Mouse (Mus musculus): Measurements from ENCODE around the gene Cmpk1. TPM values are rescaled to one million over a fixed set of nuclear protein-coding genes. Genes with fewer than 3 reads are reported as not detected.
"Not testable (repeated sequence)": the region's sequence is repeated elsewhere in the genome, so short reads cannot be mapped to it uniquely, and the experiment has no call there.

Cmpk1 gene
- polyA plus RNA-seq, 1 experiment from 2014 or later, result 168 TPM

DNA sequence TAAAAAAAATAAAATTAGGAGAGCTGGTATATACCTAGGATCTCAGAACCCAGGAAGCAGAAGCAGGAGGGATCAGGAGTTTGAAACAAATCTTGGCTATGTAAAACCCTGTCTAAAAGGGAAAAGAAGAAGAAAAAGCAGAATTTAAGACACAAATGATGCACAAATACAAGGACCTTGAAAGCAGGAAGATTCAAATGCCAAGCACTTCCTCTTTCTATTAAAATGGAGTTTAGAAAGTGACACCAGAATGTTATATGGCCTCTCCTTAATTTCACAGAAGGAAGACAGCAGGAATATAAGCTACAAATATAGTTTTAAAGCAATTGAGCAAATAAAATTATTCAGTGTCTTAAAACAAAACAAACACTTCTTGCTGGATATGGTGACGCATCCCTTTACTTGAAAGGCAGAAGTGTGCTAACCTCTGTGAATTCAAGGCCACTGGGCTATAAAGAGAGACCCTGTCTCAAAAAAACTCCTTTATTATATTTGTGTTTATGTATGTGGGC is 13.8 kb downstream of the Cmpk1 start:
- Histone ChIP-seq H3K9me3 (no peaks in the 10 kb centered on the region), H3K27ac (no peak overlapping the region), H3K4me2 (replicated peaks) (no peak overlapping the region), H3K4me1 (no peaks in the 10 kb centered on the region), H3K9ac (no peak overlapping the region), H3K36me3 (peaks cover 8% of the 10 kb centered on the region), H3K27me3 (replicated peaks) (no peaks in the 10 kb centered on the region), H3K4me3 (no peak overlapping the region)
- 94% methylated on average over 1 of the region's 1 CpGs for WGBS
- no peak for ATAC-seq (ENCODE audit: low FRiP score, low read depth)

DNA sequence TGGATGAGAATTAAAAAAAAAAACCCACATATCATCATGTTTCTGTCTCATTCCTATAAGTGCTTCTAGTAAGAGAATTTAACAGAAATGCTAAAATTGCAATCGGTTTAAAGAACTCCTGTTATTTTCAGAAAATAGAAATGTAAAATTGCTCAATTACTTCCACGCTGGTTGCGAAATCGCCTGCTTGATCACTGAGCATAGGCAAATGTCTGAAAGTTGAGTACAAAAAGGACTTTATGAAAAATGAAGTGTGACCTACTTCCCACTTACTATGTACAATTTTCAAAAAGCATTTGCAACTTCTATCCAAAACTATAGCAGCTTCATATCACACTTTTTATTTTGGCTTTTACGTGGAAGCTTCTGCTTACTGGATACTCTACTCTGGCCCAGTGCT is 16.3 kb downstream of the Cmpk1 start:
- Histone ChIP-seq H3K27ac (no peak overlapping the region), H3K4me2 (replicated peaks) (no peak overlapping the region), H3K9ac (no peak overlapping the region), H3K4me1 (no peaks in the 10 kb centered on the region), H3K36me3 (peaks cover 29% of the 10 kb centered on the region), H3K4me3 (no peak overlapping the region), H3K9me3 (no peaks in the 10 kb centered on the region), H3K27me3 (replicated peaks) (no peaks in the 10 kb centered on the region)
- WGBS, result 95% methylated on average over 5 of the region's 5 CpGs
- no peak for ATAC-seq (ENCODE audit: low FRiP score, low read depth)

DNA sequence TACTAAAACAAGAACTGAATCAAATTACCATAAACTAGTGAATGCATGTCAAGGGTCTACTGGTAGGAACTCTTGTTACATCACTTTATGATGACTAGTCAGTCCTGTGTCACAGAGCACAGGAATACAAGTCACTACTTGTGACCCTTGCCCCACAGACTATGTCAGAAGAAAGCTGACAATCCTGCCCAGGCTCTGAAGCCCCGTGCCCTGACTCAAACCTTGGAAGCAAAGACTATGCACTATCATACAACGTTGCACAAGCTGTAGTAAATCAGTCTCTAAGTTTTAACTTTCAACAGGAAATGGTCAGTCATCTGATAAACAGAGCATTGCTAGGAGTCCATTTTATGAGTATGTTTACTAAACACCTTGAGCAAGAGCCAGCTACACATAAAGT is 26.2 kb downstream of the Cmpk1 start:
- not testable (repeated sequence) for H3K27ac ChIP-seq
- 90% methylated on average over 2 of the region's 2 CpGs for whole genome bisulfite sequencing

DNA sequence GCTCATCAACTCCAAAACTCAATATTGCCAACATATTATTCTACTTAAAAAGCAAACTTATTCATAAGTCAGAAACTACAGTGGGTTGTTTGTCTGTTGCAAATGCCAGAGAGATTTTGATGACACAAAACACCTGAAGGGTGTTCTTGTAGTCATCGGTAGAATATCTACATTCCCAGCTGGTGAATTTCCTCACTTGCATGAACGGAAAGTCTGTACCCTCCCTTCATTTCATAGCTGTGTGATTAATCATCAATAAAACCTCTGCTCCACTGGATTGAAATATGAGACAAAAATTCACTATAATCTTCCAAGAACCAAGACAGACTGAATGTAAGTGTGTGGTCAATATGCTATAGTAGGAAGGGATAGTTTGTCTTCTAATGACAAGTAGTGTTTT is 27.5 kb downstream of the Cmpk1 start:
- no peak for ATAC-seq (ENCODE audit: low FRiP score, low read depth)
- no peaks in the 10 kb centered on the region for H3K4me1 ChIP-seq
- H3K9me3 ChIP-seq, result no peaks in the 10 kb centered on the region
- no peaks in the 10 kb centered on the region for H3K27me3 ChIP-seq (replicated peaks)
- H3K4me2 ChIP-seq (replicated peaks), result no peak overlapping the region
- peaks cover 17% of the 10 kb centered on the region for H3K36me3 ChIP-seq
- no peak overlapping the region for H3K27ac ChIP-seq
- no peak overlapping the region for H3K4me3 ChIP-seq
- WGBS, result 97% methylated on average over 2 of the region's 2 CpGs
- no peak overlapping the region for H3K9ac ChIP-seq

More for the DNA sequence above, 26.2 kb downstream of the Cmpk1 start:
- ATAC-seq (ENCODE audit: low FRiP score, low read depth); H3K9me3 ChIP-seq; H3K4me3 ChIP-seq; H3K4me2 ChIP-seq (replicated peaks); H3K27me3 ChIP-seq (replicated peaks); H3K4me1 ChIP-seq; H3K9ac ChIP-seq: not testable (repeated sequence)
- peaks cover 31% of the 10 kb centered on the region for H3K36me3 ChIP-seq

DNA sequence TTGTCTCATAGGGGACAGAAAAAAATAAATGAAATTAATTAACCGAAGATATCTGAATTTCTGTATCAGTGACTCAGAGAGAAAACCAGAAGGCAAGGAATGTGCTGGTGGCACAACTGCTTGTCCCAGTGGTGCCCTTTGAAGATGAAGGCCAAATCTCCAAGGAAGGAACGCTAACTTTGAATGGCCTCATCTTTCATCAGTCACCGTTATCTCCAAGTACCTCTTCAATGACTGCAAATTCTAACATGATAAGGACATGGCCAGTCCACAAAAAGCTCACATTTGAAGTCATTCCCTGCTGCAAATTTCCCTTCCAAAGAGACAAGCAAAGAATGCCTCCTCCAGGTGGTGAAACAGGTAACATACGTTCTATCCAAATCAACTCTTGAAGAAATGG is 28.3 kb downstream of the Cmpk1 start:
- no peaks in the 10 kb centered on the region for H3K4me1 ChIP-seq
- H3K4me3 ChIP-seq, result no peak overlapping the region
- H3K36me3 ChIP-seq, result peaks cover 15% of the 10 kb centered on the region
- no peaks in the 10 kb centered on the region for H3K27me3 ChIP-seq (replicated peaks)
- WGBS, result 94% methylated on average over 4 of the region's 4 CpGs
- H3K9ac ChIP-seq, result no peak overlapping the region
- no peak for ATAC-seq (ENCODE audit: low FRiP score, low read depth)
- no peaks in the 10 kb centered on the region for H3K9me3 ChIP-seq
- H3K27ac ChIP-seq, result no peak overlapping the region
- no peak overlapping the region for H3K4me2 ChIP-seq (replicated peaks)

DNA sequence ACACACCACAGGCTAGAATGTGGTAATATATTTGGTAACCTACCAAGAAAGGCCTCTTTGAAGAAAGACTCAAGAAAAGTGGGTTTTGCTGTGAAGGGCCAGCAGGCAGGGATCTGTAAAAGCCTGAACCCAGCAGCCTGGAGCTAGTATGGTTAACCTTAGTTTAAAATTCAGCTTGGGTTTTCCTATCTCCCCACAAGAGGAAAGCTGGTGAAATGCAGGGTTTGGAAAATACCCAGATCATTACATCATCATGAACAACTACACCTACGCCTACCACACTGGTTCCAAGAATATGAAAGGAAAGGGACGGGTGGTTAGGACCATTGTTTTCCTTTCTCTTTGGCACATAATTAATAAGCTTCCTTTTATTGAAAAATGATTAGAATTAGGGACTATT is 28.8 kb downstream of the Cmpk1 start:
- Histone ChIP-seq H3K4me2 (replicated peaks) (no peak overlapping the region), H3K9me3 (no peaks in the 10 kb centered on the region), H3K4me1 (no peaks in the 10 kb centered on the region), H3K36me3 (peaks cover 14% of the 10 kb centered on the region), H3K27me3 (replicated peaks) (no peaks in the 10 kb centered on the region), H3K4me3 (no peak overlapping the region), H3K9ac (no peak overlapping the region), H3K27ac (no peak overlapping the region)
- 97% methylated on average over 2 of the region's 2 CpGs for WGBS
- ATAC-seq (ENCODE audit: low FRiP score, low read depth), result no peak

DNA sequence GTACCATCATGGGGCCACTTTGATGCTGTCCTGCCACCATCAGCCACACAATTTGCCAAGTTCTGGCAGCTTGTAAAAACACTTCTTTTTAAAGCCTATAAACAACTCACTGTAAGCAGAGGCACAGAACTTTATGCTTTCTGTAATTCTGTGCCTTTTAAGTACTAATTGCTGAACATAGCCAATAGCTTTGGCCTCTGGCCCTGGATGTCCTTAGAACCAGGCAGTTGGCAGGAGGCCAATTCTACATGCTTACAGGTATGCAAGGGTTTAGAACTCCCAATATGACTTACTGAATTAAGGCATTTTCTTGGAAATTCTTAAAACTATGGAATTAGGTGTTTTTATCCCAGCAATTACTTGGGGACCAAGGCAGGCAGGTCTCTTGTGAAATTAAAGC is 29.6 kb downstream of the Cmpk1 start:
- Histone ChIP-seq H3K36me3 (peaks cover 6% of the 10 kb centered on the region), H3K9ac (no peak overlapping the region), H3K27me3 (replicated peaks) (no peaks in the 10 kb centered on the region), H3K4me2 (replicated peaks) (no peak overlapping the region), H3K4me1 (no peaks in the 10 kb centered on the region), H3K9me3 (no peaks in the 10 kb centered on the region), H3K27ac (no peak overlapping the region), H3K4me3 (no peak overlapping the region)
- ATAC-seq (ENCODE audit: low FRiP score, low read depth), result no peak

DNA sequence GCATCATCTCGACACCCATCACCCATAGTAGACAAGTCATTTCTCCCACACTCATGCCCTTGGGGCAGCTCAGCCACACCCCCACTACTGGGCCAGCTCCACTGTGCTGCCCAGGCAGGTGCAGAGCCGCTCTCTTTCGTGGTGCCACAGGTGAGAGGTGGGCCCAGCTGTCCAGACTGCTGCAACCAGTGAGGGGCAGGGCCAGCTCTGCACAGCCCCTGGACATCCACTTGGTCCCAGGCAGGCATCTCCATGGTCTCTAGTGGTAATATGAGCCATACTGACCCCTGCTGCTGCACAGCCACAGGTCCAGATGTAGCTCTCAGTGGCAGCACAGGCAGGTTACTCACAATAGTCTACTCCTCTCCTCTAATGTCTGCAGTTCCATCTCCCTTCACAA is 33.9 kb downstream of the Cmpk1 start:
- H3K4me1 ChIP-seq, result no peaks in the 10 kb centered on the region
- H3K4me2 ChIP-seq (replicated peaks), result no peak overlapping the region
- H3K9me3 ChIP-seq, result no peaks in the 10 kb centered on the region
- no peak overlapping the region for H3K9ac ChIP-seq
- WGBS, result 79% methylated on average over 3 of the region's 3 CpGs
- no peak for ATAC-seq (ENCODE audit: low FRiP score, low read depth)
- no peak overlapping the region for H3K27ac ChIP-seq
- H3K27me3 ChIP-seq (replicated peaks), result peaks cover 9% of the 10 kb centered on the region; the same call in 1 of the 2 replicates
- H3K36me3 ChIP-seq, result no peaks in the 10 kb centered on the region
- no peak overlapping the region for H3K4me3 ChIP-seq

DNA sequence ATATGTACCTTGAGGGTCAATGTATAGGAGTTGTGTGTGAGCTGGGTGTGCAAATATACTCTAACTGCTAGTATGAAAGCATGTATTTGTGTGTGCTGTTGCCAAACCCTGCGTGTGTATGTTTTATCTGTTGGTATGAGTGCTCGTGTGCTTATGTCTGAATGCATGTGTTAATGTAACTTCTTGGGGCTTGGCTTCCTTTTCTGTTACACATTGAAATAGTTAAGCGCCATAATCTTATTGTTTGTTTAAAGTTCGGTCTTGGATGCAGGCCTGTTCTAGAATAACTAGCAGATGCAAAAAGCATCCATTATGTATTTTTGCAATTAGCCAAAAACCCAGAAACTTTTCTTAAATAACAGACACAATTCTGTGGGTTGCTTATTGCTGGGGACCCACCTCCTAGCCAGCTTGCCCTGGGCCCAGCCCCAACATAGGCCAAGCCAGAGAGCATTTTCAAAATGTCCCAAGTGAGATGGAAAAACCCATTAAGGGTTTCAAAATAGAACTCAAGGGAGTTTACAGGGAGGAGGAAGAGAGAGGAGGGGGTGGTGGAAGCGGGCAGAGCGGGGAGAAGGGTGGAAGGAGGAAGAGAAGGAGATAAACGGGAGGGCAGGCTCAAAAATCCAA is 39.1 kb downstream of the Cmpk1 start:
- H3K4me2 ChIP-seq (replicated peaks), result no peak overlapping the region
- H3K9me3 ChIP-seq, result no peaks in the 10 kb centered on the region
- H3K9ac ChIP-seq, result no peak overlapping the region
- 71% methylated on average over 7 of the region's 7 CpGs for WGBS
- H3K4me1 ChIP-seq, result no peaks in the 10 kb centered on the region; the same call in 1 of the 2 replicates
- H3K4me3 ChIP-seq, result no peak overlapping the region
- H3K27me3 ChIP-seq (replicated peaks), result peaks cover 23% of the 10 kb centered on the region
- H3K27ac ChIP-seq, result no peak overlapping the region
- ATAC-seq (ENCODE audit: low FRiP score, low read depth), result no peak
- no peaks in the 10 kb centered on the region for H3K36me3 ChIP-seq

DNA sequence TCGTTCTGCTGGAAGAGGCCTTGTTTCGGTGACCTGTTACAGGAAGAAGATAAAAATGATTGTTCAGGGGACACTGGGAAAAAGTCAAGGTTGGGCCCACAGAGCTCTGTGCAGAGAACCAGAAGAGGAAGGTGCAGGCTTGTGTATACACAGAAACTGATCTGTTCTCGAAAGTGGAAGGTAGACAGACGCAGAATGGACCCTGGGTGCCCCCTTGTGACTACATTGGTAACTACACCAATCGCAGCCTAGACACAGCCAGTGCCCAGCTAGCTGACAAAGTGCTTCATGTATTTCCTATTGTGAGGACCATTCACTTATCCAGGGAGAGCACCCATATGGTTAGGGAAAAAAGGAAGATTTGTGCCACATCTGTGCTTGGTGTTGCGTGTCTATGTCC is 39.6 kb downstream of the Cmpk1 start:
- 32% methylated on average over 6 of the region's 6 CpGs for WGBS
- no peaks in the 10 kb centered on the region for H3K36me3 ChIP-seq
- no peak overlapping the region for H3K4me2 ChIP-seq (replicated peaks)
- H3K4me3 ChIP-seq, result no peak overlapping the region
- peak; percentile 49 for ATAC-seq (ENCODE audit: low FRiP score, low read depth)
- H3K9ac ChIP-seq, result no peak overlapping the region
- no peaks in the 10 kb centered on the region for H3K9me3 ChIP-seq
- H3K27ac ChIP-seq, result no peak overlapping the region
- H3K27me3 ChIP-seq (replicated peaks), result peaks cover 23% of the 10 kb centered on the region
- H3K4me1 ChIP-seq, result peaks cover 6% of the 10 kb centered on the region; the same call in 1 of the 2 replicates

DNA sequence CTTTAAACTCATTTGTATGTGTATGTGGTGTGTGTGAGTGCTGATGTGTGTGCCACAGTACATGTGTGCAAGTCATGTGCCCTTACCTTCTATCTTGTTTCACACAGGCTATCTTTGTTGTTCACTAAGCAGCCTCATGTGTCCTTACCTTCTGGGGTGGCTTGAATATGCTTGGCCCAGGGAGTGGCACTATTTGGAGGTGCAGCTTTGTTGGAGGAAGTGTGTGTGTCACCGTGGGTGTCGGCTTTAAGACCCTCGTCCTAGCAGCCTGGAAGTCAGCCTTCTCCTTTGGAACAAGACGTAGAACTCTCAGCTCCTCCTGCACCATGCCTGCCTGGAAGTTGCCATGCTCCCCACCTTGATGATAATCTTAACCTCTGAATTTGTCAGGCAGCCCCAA is 40.6 kb downstream of the Cmpk1 start:
- Histone ChIP-seq H3K27me3 (replicated peaks) (peaks cover 23% of the 10 kb centered on the region), H3K27ac (no peak overlapping the region), H3K4me1 (peaks cover 9% of the 10 kb centered on the region; the same call in 1 of the 2 replicates), H3K4me2 (replicated peaks) (no peak overlapping the region), H3K36me3 (no peaks in the 10 kb centered on the region), H3K4me3 (no peak overlapping the region), H3K9ac (no peak overlapping the region), H3K9me3 (no peaks in the 10 kb centered on the region)
- 92% methylated on average over 4 of the region's 4 CpGs for WGBS
- ATAC-seq (ENCODE audit: low FRiP score, low read depth), result no peak

DNA sequence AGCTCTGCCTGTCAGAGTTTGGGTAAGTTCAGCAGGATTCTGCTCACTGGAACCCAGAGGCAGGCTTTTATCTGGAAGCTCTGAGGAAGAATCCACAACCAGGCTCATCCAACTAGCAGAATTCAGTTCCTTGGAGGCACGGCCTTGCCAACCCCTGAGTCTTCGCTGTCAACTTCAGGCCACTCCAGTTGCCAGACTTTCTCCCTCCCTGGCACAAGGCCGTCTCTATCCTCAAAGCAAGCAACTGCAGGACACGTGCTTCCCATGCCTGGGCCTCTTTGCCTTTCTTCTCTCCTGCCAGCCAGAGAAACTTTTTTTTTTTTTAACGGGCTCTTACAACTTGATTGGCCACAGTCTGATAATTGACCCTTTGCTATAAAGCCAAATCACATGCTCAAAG is 42.0 kb downstream of the Cmpk1 start:
- WGBS, result 15% methylated on average over 5 of the region's 5 CpGs
- Histone ChIP-seq H3K4me2 (replicated peaks) (no peak overlapping the region), H3K9ac (no peak overlapping the region)

DNA sequence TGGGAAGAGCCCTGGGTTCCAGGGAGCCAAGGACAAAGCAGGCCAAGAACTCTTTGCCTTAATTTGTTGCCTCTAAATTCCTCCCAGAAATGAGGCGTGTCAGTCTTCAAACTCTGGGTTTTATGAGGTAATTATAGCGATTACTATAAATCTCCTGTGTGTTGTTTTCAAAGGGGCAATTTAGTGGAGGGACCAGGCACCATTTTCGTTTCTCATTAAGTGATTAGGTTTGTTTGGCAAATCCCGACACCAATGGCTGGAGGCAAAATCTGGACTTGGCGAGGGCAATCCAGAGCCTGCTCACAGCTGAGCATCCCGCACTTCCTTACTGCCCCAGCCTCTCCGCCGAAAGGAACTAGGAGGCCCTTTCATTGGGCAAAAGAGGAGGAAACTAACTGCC is 44.5 kb downstream of the Cmpk1 start:
- H3K4me2 ChIP-seq (replicated peaks), result no peak overlapping the region
- H3K27ac ChIP-seq, result no peak overlapping the region
- no peak overlapping the region for H3K4me3 ChIP-seq
- no peak for ATAC-seq (ENCODE audit: low FRiP score, low read depth)
- no peaks in the 10 kb centered on the region for H3K9me3 ChIP-seq
- peaks cover 19% of the 10 kb centered on the region; the same call in 1 of the 2 replicates for H3K27me3 ChIP-seq (replicated peaks)
- WGBS, result 13% methylated on average over 8 of the region's 8 CpGs
- no peaks in the 10 kb centered on the region for H3K36me3 ChIP-seq
- peaks cover 9% of the 10 kb centered on the region; the same call in 1 of the 2 replicates for H3K4me1 ChIP-seq
- no peak overlapping the region for H3K9ac ChIP-seq

More for the DNA sequence above, 42.0 kb downstream of the Cmpk1 start:
- ATAC-seq (ENCODE audit: low FRiP score, low read depth), result no peak
- no peaks in the 10 kb centered on the region for H3K9me3 ChIP-seq
- peaks cover 23% of the 10 kb centered on the region for H3K27me3 ChIP-seq (replicated peaks)
- no peaks in the 10 kb centered on the region for H3K36me3 ChIP-seq
- peaks cover 9% of the 10 kb centered on the region; the same call in 1 of the 2 replicates for H3K4me1 ChIP-seq
- H3K27ac ChIP-seq, result no peak overlapping the region
- no peak overlapping the region for H3K4me3 ChIP-seq
